Mouse (Mus musculus) ovary, postnatal 36 days (tissue): Measurements from ENCODE around the gene Hsph1.

Source experiments
- DNase-seq: peaks from one replicate; pipeline ENCODE4 v3.0.0; 2022; ENCODE audit warnings: low spot score, mixed read lengths

Hsph1 gene

DNA sequence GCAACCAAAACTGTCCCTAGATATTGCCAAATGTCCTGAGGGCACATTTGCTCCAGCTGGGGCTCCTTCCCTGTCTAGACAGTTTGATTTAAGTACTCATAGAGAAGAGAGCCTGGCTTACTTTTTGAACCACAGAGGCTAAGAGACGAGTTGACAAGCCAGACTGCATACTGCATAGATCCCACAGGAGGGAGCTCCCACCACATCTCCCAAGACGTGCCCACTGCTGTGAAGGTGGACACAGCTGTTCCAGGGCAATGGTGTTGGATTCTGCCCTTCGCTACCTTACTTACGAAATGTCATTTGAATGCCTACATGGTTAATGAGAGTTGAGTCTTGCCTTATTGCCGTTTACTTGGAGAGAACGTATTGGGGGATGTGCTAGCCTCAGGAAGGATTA, 6.2 kb upstream of the Hsph1 start:
- no peak for DNase-seq

DNA sequence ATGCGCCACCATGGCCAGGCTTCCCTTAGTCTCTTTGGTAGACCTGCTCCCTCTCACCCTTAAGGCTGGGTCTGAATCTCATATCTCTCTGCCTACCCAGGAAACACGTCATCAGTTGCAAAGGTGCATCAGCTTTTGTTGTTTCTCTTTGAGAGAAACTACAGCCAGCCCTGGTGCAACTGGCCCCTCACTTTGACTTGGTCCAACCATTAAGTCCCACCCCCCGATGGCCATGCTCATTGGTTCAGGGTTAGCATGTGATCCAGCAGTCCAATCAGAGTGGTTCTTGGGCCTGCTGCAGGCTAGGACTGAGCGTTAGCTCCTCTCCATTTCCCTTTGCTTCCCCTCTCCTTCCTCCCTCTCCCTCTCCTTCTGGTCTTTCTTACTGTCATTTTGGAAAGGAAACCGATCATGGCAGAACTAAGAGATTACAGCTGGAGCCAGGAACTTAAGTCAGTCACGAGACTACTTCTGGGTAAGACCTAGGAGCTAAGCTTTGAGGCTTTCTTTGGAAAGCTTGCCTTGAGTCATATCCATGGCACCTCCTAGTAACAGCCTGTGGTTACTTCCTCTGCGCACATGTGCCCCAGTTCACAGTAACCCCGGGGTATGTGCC, 5.2 kb upstream of the Hsph1 start:
- no peak for DNase-seq

DNA sequence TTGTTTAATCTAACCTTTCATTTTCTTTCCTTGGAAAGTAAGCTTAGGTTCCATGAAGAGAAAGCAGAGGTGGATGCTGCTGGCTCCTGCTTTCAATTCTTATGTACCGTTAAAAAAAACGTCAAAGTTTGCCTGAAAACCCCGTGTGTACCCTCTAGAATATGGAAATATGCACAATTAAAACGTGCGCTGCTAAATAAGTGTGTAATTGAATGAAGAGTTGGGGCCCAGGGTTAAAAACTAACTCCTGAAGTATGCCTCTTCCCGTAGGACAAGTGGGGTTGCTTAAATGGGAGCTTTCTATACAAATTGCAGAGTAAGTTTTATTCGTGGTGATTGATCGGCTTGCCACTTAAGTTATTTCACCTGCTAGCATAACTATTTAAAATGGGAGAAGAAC, 1.1 kb upstream of the Hsph1 start:
- DNase-seq = no peak

GRCm38 (mm10) chr5:149635556-149635955, 620 bp downstream of the Hsph1 start:
- no peak for DNase-seq

- DNase-seq = no peak
These were observed 1.7 kb downstream of the Hsph1 start for GRCm38 (mm10) chr5:149634409-149635035.

DNA sequence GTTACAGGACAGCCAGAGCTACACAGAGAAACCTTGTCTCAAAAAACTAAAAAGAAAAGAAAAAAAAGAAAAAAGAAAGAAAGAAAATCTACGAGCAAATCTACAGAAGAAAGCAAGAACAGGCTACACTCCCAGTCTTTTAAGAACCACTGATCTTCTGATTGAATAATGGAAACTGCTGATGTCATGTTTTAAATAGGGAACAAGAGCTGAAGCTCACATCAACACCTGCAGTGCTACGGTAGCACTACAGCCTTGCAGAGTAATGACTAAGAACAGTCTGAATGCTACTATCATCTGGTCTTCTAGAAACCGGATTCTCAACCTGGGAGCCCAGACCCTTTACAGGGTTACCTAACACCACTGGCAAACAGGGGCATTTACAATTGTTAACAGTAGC, 10.6 kb downstream of the Hsph1 start:
- DNase-seq = no peak

GRCm38 (mm10) chr5:149623815-149624675, 12.1 kb downstream of the Hsph1 start:
- no peak for DNase-seq

- DNase-seq = no peak
These were observed 13.5 kb downstream of the Hsph1 start for GRCm38 (mm10) chr5:149622644-149623043.

DNA sequence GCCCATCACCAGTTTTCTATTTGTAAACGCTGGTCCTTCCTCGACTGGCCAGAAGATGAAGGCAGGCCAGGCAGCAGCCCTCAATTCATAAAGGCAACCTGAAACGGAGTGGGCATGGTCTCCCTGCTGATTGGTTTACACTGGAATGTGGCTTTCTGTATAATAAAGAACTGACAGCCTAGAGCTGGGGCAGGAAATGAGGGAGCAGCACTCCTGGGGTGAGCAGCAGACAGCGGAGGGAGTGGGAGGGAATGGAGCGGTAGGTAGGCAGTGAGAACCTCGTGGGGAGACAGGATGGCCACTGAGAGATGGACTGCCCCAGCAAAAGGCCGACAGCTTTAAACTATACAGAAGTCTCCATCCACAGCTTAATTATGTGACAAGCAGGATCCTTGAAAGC, 14.0 kb downstream of the Hsph1 start:
- no peak for DNase-seq

- no peak for DNase-seq
These were observed 18.3 kb downstream of the Hsph1 start for GRCm38 (mm10) chr5:149617776-149618425.

DNA sequence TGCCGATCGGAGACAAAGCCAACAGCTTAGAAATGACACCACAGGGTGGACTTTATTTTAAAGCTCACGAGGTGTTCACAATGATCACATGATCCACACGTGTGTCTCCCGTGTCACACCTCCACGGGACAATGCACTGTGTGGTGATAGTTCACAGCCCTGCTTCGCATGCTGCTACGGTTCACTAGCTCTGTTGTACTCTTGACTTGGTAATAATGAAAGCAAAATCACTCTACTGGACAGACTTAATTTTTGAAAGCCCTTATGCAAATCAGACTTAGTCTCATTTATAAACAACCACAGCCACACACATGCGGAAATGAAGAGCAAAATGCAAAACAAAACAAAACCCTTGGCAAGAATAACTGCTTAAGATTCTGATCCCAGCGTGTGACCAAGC, 19.4 kb downstream of the Hsph1 start:
- no peak for DNase-seq

DNA sequence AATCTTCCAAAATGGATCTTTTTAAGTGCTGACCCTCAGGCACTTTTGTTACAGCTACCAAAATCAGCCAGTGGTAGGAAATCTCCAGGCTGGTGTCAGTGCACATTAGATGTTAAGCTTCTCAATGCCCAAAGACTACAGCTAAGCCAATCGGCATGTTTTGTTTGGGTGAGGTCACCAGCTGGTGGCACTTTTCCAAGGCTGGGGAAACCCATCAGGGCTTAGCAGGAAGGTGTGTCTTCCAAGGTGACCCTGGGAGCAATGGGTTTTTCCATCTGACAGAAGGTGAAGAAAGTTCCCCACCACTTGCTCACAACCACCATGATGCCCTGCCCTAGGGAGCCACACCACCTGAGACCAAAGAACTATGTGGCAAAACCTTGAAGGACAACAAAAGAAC, 20.0 kb downstream of the Hsph1 start:
- DNase-seq = no peak

DNA sequence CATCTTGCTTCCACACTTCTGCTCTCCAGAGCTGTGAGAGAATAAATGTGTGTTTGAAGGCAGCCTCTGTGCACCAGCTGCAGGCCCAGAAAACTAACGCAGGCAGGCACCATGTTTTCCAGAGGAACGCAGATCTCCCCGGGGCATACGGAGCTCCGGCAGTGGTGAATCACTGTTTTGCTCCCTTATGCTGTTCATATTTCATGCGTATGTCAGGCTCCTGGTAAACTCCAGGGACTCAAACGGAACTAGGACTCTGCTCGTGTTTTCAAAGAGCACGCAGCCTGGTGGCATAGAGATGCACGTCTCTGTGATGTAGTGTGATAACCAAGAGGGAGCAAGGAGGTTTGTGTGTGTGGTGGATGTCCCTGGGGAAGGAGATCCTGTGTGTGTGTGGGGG, 23.4 kb downstream of the Hsph1 start:
- DNase-seq = no peak

GRCm38 (mm10) chr5:149612165-149612518, 24.0 kb downstream of the Hsph1 start:
- no peak for DNase-seq

GRCm38 (mm10) chr5:149611476-149612164, 24.6 kb downstream of the Hsph1 start:
- DNase-seq = no peak

DNA sequence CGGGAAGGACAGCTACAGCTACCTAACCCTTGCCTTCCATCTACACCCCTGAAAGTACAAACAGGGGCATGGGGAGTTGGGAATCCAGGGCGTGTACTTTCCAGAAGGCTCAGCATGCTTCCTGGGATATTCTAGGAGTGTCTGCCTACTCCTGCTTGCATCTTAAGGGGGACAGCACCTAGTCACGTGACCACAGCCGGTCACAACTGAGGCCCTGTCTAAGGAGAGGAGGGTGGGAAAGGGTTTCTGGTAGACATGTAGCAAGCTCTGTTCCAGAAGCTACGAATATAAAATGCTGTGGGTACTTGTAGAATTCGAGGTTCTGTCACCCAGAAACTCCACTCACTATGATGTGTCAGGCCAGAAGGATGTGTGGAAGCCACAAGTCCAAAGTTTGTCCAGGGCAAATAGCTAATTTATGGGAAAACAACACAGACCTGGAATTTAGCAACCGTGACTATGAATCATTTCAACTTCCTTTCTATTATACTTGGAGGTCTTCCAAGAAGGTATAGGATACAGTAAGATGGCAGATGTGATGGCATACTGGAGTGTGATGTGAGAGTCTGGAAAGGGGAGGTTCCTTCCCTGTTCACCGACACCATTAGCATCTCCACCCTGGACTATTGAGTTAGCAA, 29.0 kb downstream of the Hsph1 start:
- no peak for DNase-seq

GRCm38 (mm10) chr5:149603241-149603640, 32.9 kb downstream of the Hsph1 start:
- DNase-seq = no peak

GRCm38 (mm10) chr5:149601996-149602395, 34.2 kb downstream of the Hsph1 start:
- DNase-seq = no peak

DNA sequence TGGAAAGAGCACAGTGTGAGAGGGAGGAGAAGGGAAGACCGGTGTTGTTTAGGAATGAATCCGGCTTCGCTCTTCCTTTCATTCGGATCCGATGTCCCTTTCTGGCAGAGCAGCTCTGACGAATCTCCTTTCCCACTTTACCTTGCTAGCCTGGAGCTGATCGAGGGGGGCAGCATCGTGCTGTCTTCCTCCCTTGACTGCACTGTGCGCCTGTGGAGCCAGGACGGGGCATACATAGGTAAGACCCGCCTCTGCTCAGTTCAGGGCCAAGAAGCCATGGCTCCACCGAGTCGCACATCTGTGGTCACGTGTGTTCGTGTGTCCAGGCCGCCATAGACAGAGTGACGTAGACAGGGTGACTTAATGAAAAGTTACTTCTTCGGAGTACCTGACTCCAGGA, 38.8 kb downstream of the Hsph1 start:
- no peak for DNase-seq

DNA sequence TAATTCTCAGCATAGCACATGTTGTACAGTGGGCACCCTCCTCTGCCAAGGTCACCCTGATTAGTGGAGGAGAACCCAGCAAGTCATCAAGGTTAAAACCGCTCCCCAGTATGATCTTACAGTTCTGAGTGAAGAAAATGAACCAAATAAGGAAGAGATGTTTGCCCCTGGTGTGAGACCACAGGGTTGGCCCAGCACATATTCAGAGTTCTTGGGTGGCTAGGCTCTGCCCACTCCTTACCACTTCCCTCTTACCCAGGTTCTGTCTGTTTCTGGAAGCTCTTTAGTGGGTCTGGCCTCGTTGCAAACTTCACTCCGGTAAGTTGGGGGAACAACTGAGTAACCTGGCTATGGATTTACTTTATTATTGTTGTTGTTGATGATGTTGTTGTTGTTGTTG, 42.0 kb downstream of the Hsph1 start:
- no peak for DNase-seq

DNA sequence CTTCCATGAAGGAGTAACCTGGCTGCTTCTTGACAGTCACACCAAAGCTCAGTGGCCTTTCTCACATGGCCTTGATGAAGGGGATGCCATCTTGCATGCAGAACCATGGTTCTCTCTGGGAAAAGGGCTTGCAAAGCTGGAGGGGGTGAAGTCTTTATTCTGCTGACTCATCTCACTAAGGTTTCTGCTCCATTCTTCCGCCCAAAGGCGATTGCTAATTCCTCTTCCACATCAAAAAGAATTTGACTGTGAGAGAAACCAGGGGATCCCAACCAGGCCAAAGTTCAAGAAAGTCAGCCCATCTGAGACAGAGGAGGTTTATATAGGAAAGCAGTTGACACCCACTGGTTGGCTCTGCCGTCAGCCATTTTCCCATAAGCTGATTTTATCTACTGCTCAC, 46.2 kb downstream of the Hsph1 start:
- DNase-seq = no peak
